ENCODE assay signal across 13 mouse cellular contexts in the genomic region with DNA sequence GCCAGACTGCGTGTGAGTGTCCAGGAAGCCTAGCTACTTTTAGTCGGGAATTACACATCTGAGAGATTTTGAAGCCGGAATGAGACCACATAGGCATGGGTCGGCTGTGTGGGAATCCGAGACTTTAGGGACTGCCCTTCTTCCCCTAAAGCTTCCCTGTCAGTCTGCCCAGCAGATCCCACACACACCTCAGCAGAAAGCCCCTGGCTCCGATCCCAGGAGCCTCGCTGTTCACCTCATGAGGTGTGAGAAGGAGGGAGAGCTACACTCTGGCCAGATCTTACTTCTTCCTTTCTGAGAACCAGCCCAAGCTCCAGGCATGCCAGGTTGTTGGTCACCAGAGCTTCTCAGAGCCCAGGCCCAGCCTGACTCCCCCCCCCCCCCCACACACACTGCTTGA. TPM values are rescaled to one million over a fixed set of nuclear protein-coding genes. Genes with fewer than 3 reads are reported as not detected.
A peak's percentile ranks its signal among the peaks of the same experiment; 100 is the strongest.
DNase-seq lines count a peak whose midpoint lies in the region; ATAC-seq and TF ChIP-seq lines count a peak whose summit lies in the region.
"Had no signal": no experiment of that assay in that cellular context is flagged by ENCODE, and none has a peak within 500 bp of the region (broad histone marks: within the 10 kb centered on the region; RNA-seq: fewer than 3 reads in every experiment).

No protein-coding gene starts in this region.

- no peak overlapping the region for H3K9ac ChIP-seq in embryonic facial prominence, embryonic 14.5 days (ENCODE audit: low read depth, low read length)
- H3K9ac ChIP-seq in kidney, embryonic 14.5 days (ENCODE audit: low read depth, low read length), result no peak overlapping the region
- H3K9ac ChIP-seq: embryonic facial prominence, embryonic 15.5 days; forebrain, postnatal 0 days had no signal

- no peaks in the 10 kb centered on the region for H3K27me3 ChIP-seq in embryonic facial prominence, embryonic 14.5 days (replicated peaks; ENCODE audit: control insufficient read depth, insufficient read depth, low read length)
- H3K27me3 ChIP-seq in embryonic facial prominence, embryonic 10.5 days (replicated peaks; ENCODE audit: low read depth, poor library complexity, severe bottlenecking), result peaks cover 14% of the 10 kb centered on the region
- no peaks in the 10 kb centered on the region for H3K27me3 ChIP-seq in kidney, adult 2 months (replicated peaks; ENCODE audit: control insufficient read depth, insufficient read depth, low read length)
- 0 out of 2 replicates have a peak, but pooled peaks cover 3% of the 10 kb centered on the region for H3K27me3 ChIP-seq in kidney, embryonic 14.5 days (ENCODE audit: control insufficient read depth, insufficient read depth, low read length)
- H3K27me3 ChIP-seq in cerebellum, adult 2 months (ENCODE audit: control insufficient read depth, insufficient read depth, low read length), result no peaks in the 10 kb centered on the region
- H3K27me3 ChIP-seq: embryonic facial prominence, embryonic 15.5 days had no signal

- peaks cover 22% of the 10 kb centered on the region; the same call in 1 of the 2 replicates for H3K4me1 ChIP-seq in embryonic facial prominence, embryonic 14.5 days (ENCODE audit: control insufficient read depth, insufficient read depth, low read length)
- H3K4me1 ChIP-seq in embryonic facial prominence, embryonic 10.5 days, result peaks cover 27% of the 10 kb centered on the region
- no peaks in the 10 kb centered on the region; the same call in 1 of the 2 replicates for H3K4me1 ChIP-seq in kidney, adult 2 months (ENCODE audit: control insufficient read depth, insufficient read depth, low read length)
- H3K4me1 ChIP-seq in kidney, embryonic 14.5 days (ENCODE audit: control insufficient read depth, insufficient read depth, low read length), result 0 out of 2 replicates have a peak, but pooled peaks cover 6% of the 10 kb centered on the region
- H3K4me1 ChIP-seq in cerebellum, adult 2 months (ENCODE audit: control insufficient read depth, insufficient read depth, low read length), result peaks cover 7% of the 10 kb centered on the region

- no peaks in the 10 kb centered on the region for H3K36me3 ChIP-seq in embryonic facial prominence, embryonic 14.5 days (ENCODE audit: control insufficient read depth, insufficient read depth, low read length)
- H3K36me3 ChIP-seq in embryonic facial prominence, embryonic 10.5 days (replicated peaks), result no peaks in the 10 kb centered on the region
- no peaks in the 10 kb centered on the region for H3K36me3 ChIP-seq in kidney, adult 2 months (ENCODE audit: control insufficient read depth, insufficient read depth, low read length)
- H3K36me3 ChIP-seq in kidney, embryonic 14.5 days (ENCODE audit: control insufficient read depth, insufficient read depth, low read length), result no peaks in the 10 kb centered on the region
- H3K36me3 ChIP-seq: embryonic facial prominence, embryonic 15.5 days had no signal

- H3K4me2 ChIP-seq in embryonic facial prominence, embryonic 14.5 days (ENCODE audit: low read depth, low read length), result no peak overlapping the region
- no peak overlapping the region for H3K4me2 ChIP-seq in kidney, embryonic 14.5 days (replicated peaks; ENCODE audit: low read depth, low read length)
- H3K4me2 ChIP-seq: embryonic facial prominence, embryonic 15.5 days had no signal

- TF ChIP-seq CTCF in kidney, adult 2 months (conservative IDR thresholded peaks at IDR 0.05; ENCODE audit: insufficient read depth, insufficient read length, low read depth, low read length), result no peak
- no peak for TF ChIP-seq CTCF in cerebellum, adult 2 months (IDR thresholded peaks at IDR 0.05; ENCODE audit: borderline replicate concordance, insufficient read depth, low read depth, low read length)

- 42% methylated on average over 7 of the region's 7 CpGs for WGBS in embryonic facial prominence, embryonic 14.5 days
- 60% methylated on average over 7 of the region's 7 CpGs for WGBS in embryonic facial prominence, embryonic 10.5 days
- WGBS in kidney, adult 2 months, result 56% methylated on average over 7 of the region's 7 CpGs
- WGBS in kidney, embryonic 14.5 days, result 55% methylated on average over 7 of the region's 7 CpGs
- WGBS in cerebellum, adult 2 months, result 37% methylated on average over 7 of the region's 7 CpGs

- peak; percentile 41; the same call in 1 of the 2 replicates for ATAC-seq in embryonic facial prominence, embryonic 14.5 days (ENCODE audit: low read depth)
- no peak for ATAC-seq in kidney, embryonic 14.5 days (ENCODE audit: low FRiP score, low TSS enrichment)

- DNase-seq in embryonic facial prominence, embryonic 14.5 days (ENCODE audit: low spot score), result peak; percentile 37
- no peak for DNase-seq in embryonic facial prominence, embryonic 10.5 days (ENCODE audit: low spot score)
- peak; percentile 24 for DNase-seq in kidney, adult 2 months
- peak; percentile 30 to 36 for DNase-seq in cerebellum, adult 2 months
- peak; percentile 29 for DNase-seq in heart, postnatal 4 days
- no peak for DNase-seq in embryo, embryonic 9.5 days (ENCODE audit: extremely low spot score)
- DNase-seq in layer of hippocampus, postnatal 25 days (ENCODE audit: extremely low spot score in 1 of 2, low spot score in 1 of 2), result no peak
- DNase-seq: adrenal gland, adult 8-10 months; forebrain, postnatal 0 days; kidney, postnatal 4 days had no signal

- TF ChIP-seq POLR2A in kidney, adult 2 months (IDR thresholded peaks at IDR 0.05; ENCODE audit: low read depth, low read length), result no peak
- TF ChIP-seq POLR2A in cerebellum, adult 2 months (IDR thresholded peaks at IDR 0.05; ENCODE audit: borderline replicate concordance, insufficient read depth, low read length), result no peak

- no peak overlapping the region for H3K4me3 ChIP-seq in embryonic facial prominence, embryonic 14.5 days (ENCODE audit: low read depth, low read length)
- no peak overlapping the region for H3K4me3 ChIP-seq in embryonic facial prominence, embryonic 10.5 days
- H3K4me3 ChIP-seq in kidney, adult 2 months (ENCODE audit: insufficient read depth, low read depth, low read length), result no peak overlapping the region
- H3K4me3 ChIP-seq in kidney, embryonic 14.5 days (ENCODE audit: low read length), result no peak overlapping the region
- no peak overlapping the region for H3K4me3 ChIP-seq in cerebellum, adult 2 months (replicated peaks; ENCODE audit: insufficient read depth, low read depth, low read length)
- H3K4me3 ChIP-seq: embryonic facial prominence, embryonic 15.5 days had no signal

- H3K27ac ChIP-seq in embryonic facial prominence, embryonic 14.5 days (replicated peaks; ENCODE audit: low read depth, low read length), result peak overlapping the region; percentile 41
- H3K27ac ChIP-seq in embryonic facial prominence, embryonic 10.5 days (replicated peaks), result no peak overlapping the region; the same call in 1 of the 2 replicates
- H3K27ac ChIP-seq in kidney, adult 2 months (ENCODE audit: insufficient read depth, low read depth, low read length), result no peak overlapping the region
- H3K27ac ChIP-seq in kidney, embryonic 14.5 days (ENCODE audit: low read depth, low read length), result no peak overlapping the region
- H3K27ac ChIP-seq in cerebellum, adult 2 months (ENCODE audit: insufficient read depth, low read length), result no peak overlapping the region
- H3K27ac ChIP-seq: embryonic facial prominence, embryonic 15.5 days had no signal

- H3K9me3 ChIP-seq in embryonic facial prominence, embryonic 14.5 days (ENCODE audit: control insufficient read depth, low read length), result no peaks in the 10 kb centered on the region
- H3K9me3 ChIP-seq in embryonic facial prominence, embryonic 10.5 days, result no peaks in the 10 kb centered on the region
- H3K9me3 ChIP-seq in kidney, embryonic 14.5 days (ENCODE audit: control insufficient read depth, low read length), result no peaks in the 10 kb centered on the region
- H3K9me3 ChIP-seq: embryonic facial prominence, embryonic 15.5 days had no signal

RNA-seq across cellular contexts. Expression of gene Eva1c, which starts 38.2 kb away (rescaled TPM):
- polyA plus RNA-seq in embryonic facial prominence, embryonic 14.5 days (2014; fragmentation: Nextera tagmentation; extraction: Ambion mirVana), result 3.7 and 4.5 TPM in 2 replicates
- 0.36 and 0.41 TPM in 2 replicates for polyA plus RNA-seq in embryonic facial prominence, embryonic 10.5 days (2016; fragmentation: Nextera tagmentation; extraction: Ambion mirVana)
- polyA plus RNA-seq in kidney, adult 2 months (2012; rRNA removed), result 5.8 and 8.3 TPM in 2 replicates
- polyA plus RNA-seq in kidney, embryonic 14.5 days (2014; fragmentation: Nextera tagmentation; extraction: Ambion mirVana), result 0.20 and 0.51 TPM in 2 replicates
- polyA plus RNA-seq in cerebellum, adult 2 months (2012; rRNA removed), result 2.2 and 3.2 TPM in 2 replicates
- total RNA-seq in heart, postnatal 4 days (2021), result 1 to 10 TPM; 1.5 to 2.4 TPM
- 1 to 10 TPM; 1.6 TPM for total RNA-seq in layer of hippocampus, postnatal 25 days (2021)
- total RNA-seq: megakaryocyte, adult 5-6 weeks had no signal

RNA-seq across cellular contexts. Expression of gene Urb1, which starts 54.5 kb away (rescaled TPM):
- 11.6 and 12.6 TPM in 2 replicates for polyA plus RNA-seq in embryonic facial prominence, embryonic 14.5 days (2014; fragmentation: Nextera tagmentation; extraction: Ambion mirVana)
- 10.9 and 11.5 TPM in 2 replicates for polyA plus RNA-seq in embryonic facial prominence, embryonic 10.5 days (2016; fragmentation: Nextera tagmentation; extraction: Ambion mirVana)
- polyA plus RNA-seq in kidney, adult 2 months (2012; rRNA removed), result 2.7 and 3.2 TPM in 2 replicates
- 10.5 and 13.5 TPM in 2 replicates for polyA plus RNA-seq in kidney, embryonic 14.5 days (2014; fragmentation: Nextera tagmentation; extraction: Ambion mirVana)
- polyA plus RNA-seq in cerebellum, adult 2 months (2012; rRNA removed), result 4.9 and 5.3 TPM in 2 replicates
- 10 to 100 TPM; 13.3 to 14.5 TPM for total RNA-seq in heart, postnatal 4 days (2021)
- 10 to 100 TPM; 11.5 to 15.6 TPM for total RNA-seq in layer of hippocampus, postnatal 25 days (2021)

Comparison
In these comparisons a context has a peak if more than half of its experiments do, and no peak if none do; other contexts are left out.
1. DNase-seq: peak in embryonic facial prominence, embryonic 14.5 days (single experiment), kidney, adult 2 months (single experiment), cerebellum, adult 2 months (2 of 2) and heart, postnatal 4 days (single experiment); none in embryonic facial prominence, embryonic 10.5 days (single experiment), embryo, embryonic 9.5 days (single experiment) and layer of hippocampus, postnatal 25 days (0 of 2).